Mouse (Mus musculus): ENCODE data around the gene Orai2.

DNA sequence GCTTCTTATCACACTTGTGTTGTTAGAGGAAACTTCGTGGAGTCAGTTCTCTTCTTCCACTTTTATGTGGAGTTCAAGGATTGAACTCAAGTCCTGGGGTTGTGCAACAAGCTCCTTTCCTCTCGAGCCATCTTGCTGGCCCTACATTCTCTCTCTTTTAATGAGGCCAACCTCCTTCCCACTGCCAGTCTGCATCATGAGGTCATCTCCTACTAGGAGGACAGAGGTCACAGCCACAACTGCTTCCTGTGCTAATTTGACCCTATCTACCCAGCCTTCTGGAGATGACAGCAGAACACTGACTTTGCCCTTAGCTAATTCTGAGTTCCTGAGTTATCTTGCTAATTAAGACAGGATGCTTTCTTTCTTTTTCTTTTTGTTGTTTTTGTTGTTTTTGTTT, 62.0 kb downstream of the Orai2 start:
- TF ChIP-seq CTCF (IDR thresholded peaks at IDR 0.05; ENCODE audit: low read depth) (no peak), EP300 (IDR thresholded peaks at IDR 0.05; ENCODE audit: low read depth) (no peak)

All from heart, postnatal 0 days (tissue).